Mouse (Mus musculus) myocyte (in vitro differentiated cells): ENCODE data around the gene D17H6S53E. TPM values are rescaled to one million over a fixed set of nuclear protein-coding genes. Genes with fewer than 3 reads are reported as not detected.
"Not testable (repeated sequence)": the region's sequence is repeated elsewhere in the genome, so short reads cannot be mapped to it uniquely, and the experiment has no call there.

Experiments used
- H3K27me3 ChIP-seq: one replicate; pipeline ENCODE4 v1.6.1; 2011; ENCODE audit not compliant: control insufficient read depth, insufficient read depth, insufficient read length
- H3K36me3 ChIP-seq: one replicate; pipeline ENCODE4 v1.6.1; 2011; ENCODE audit not compliant: control insufficient read depth, insufficient read depth
- H3K4me2 ChIP-seq: one replicate; pipeline ENCODE4 v1.6.1; 2011; ENCODE audit warnings: low read depth, control low read depth
- H3K4me3 ChIP-seq: one replicate; pipeline ENCODE4 v1.5.1; 2011; ENCODE audit warnings: mild to moderate bottlenecking, control low read depth, moderate library complexity
- H3K79me2 ChIP-seq: one replicate; pipeline ENCODE4 v1.6.1; 2011; ENCODE audit not compliant: control insufficient read depth, insufficient read depth
- H3ac ChIP-seq: one replicate; pipeline ENCODE4 v1.6.1; 2011; ENCODE audit not compliant: control insufficient read depth, insufficient read length
- CEBPB ChIP-seq: IDR thresholded peaks from 2 replicates; pipeline ENCODE4 v1.6.1; 2011; ENCODE audit warnings: mild to moderate bottlenecking, moderate library complexity; ENCODE audit not compliant: poor library complexity, insufficient read depth, severe bottlenecking
- E2F4 ChIP-seq: IDR thresholded peaks from one replicate; pipeline ENCODE4 v1.6.1; 2011; ENCODE audit warnings: mild to moderate bottlenecking, control low read depth, moderate library complexity; ENCODE audit not compliant: insufficient read depth
- MAX ChIP-seq: IDR thresholded peaks from one replicate; pipeline ENCODE4 v1.6.1; 2011; ENCODE audit warnings: low read depth, mild to moderate bottlenecking, control low read depth
- MYOD1 ChIP-seq, 3 experiments: IDR thresholded peaks; one replicate each; pipeline ENCODE4 v1.6.1; 2011; ENCODE audit warnings: control low read depth in 2 of 3, low read depth in 2 of 3, mild to moderate bottlenecking in 2 of 3, moderate library complexity in 1 of 3; ENCODE audit not compliant: insufficient read length in 2 of 3, control insufficient read depth in 1 of 3
- MYOG ChIP-seq, 3 experiments: IDR thresholded peaks; one replicate each; pipeline ENCODE4 v1.6.1; 2011; ENCODE audit warnings: control low read depth in 2 of 3, low read depth in 2 of 3, mild to moderate bottlenecking in 2 of 3; ENCODE audit not compliant: insufficient read length in 2 of 3, control insufficient read depth in 1 of 3, insufficient read depth in 1 of 3
- POLR2A ChIP-seq: IDR thresholded peaks from one replicate; pipeline ENCODE4 v1.6.1; 2011; ENCODE audit warnings: low read depth, mild to moderate bottlenecking, control low read depth, moderate library complexity; ENCODE audit not compliant: insufficient read length
- POLR2AphosphoS2 ChIP-seq: IDR thresholded peaks from one replicate; pipeline ENCODE4 v1.6.1; 2011; ENCODE audit warnings: low read depth, control low read depth; ENCODE audit not compliant: insufficient read length
- REST ChIP-seq: IDR thresholded peaks from one replicate; pipeline ENCODE4 v1.6.1; 2011; ENCODE audit warnings: mild to moderate bottlenecking, control low read depth, moderate library complexity; ENCODE audit not compliant: insufficient read depth, insufficient read length
- SRF ChIP-seq: IDR thresholded peaks from one replicate; pipeline ENCODE4 v1.6.1; 2011; ENCODE audit warnings: low read depth; ENCODE audit not compliant: control insufficient read depth, insufficient read length
- TCF12 ChIP-seq: IDR thresholded peaks from one replicate; pipeline ENCODE4 v1.6.1; 2011; ENCODE audit warnings: mild to moderate bottlenecking, control low read depth; ENCODE audit not compliant: poor library complexity, insufficient read depth, severe bottlenecking
- TCF3 ChIP-seq: IDR thresholded peaks from one replicate; pipeline ENCODE4 v1.6.1; 2011; ENCODE audit warnings: low read depth, control low read depth; ENCODE audit not compliant: insufficient read length
- USF1 ChIP-seq: IDR thresholded peaks from one replicate; pipeline ENCODE4 v1.6.1; 2011; ENCODE audit warnings: low read depth, mild to moderate bottlenecking, control low read depth, moderate library complexity
- polyA plus RNA-seq: library from polyadenylated mRNA; unstranded; fragments of >200 nt; fragmentation: generic; extraction: Trizol; gene quantifications from one replicate; pipeline ENCODE4 v1.2.1, GENCODE M21; 2012; ENCODE audit warnings: missing spikeins

D17H6S53E gene
- polyA plus RNA-seq, 1 experiment = 12.8 TPM

DNA sequence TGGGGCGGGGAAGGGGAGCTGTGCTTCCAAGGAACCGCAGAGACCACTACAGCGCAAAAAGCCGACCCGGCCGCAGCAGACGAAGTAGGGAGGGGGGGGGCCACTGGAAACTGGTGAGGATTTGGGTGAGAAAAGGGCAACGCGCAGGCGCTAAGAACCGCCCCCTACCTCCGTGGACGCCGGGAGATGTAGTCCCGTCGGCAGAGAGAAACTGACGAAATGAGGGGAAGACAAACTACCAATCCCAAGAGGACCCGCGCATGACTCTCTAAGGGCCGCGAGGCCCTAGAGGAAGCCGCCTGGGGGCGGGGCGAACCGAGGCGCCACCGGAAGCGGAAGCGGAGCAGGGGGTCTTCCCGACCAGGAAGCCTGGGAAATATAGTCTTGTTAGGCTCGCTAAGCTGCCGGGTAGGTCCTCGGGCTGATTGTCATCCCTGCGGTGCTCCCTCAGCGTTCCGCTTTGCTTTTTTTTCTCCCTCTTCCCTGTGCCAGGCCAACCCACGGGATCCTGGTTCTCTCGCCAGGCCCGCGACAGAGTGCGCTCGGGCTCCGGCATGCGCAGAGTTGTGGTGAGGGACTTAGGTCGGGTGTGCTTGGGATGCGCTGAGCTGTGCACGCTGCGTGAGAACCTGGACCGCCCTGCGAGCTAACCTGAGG lies 4.9 kb upstream of the D17H6S53E start, which contains the start of gene Gpank1:
Gene Gpank1 (plus strand): TSS at position 313 of the 657 bp plus-strand sequence.
- Histone ChIP-seq H3K4me3 (peak within 1 kb of the TSS; percentile 97), H3K36me3 (peaks cover 7% of the 10 kb centered on the region), H3K79me2 (peaks cover 30% of the 10 kb centered on the region), H3K27me3 (no peaks in the 10 kb centered on the region), H3ac (peak within 1 kb of the TSS; percentile 66), H3K4me2 (peak within 1 kb of the TSS; percentile 97)
- TF ChIP-seq CEBPB (no peak), POLR2A (peak; percentile 51), E2F4 (no peak), POLR2AphosphoS2 (peak; percentile 41), MYOD1 (IDR thresholded peaks at IDR 0.05; ENCODE audit: control insufficient read depth in 1 of 3, insufficient read length in 2 of 3, low read depth in 2 of 3) (no peak), MAX (no peak), SRF (peak; percentile 38), MYOG (IDR thresholded peaks at IDR 0.05; ENCODE audit: control insufficient read depth in 1 of 3, insufficient read depth in 1 of 3, insufficient read length in 2 of 3, low read depth in 2 of 3) (no peak), TCF3 (no peak)

DNA sequence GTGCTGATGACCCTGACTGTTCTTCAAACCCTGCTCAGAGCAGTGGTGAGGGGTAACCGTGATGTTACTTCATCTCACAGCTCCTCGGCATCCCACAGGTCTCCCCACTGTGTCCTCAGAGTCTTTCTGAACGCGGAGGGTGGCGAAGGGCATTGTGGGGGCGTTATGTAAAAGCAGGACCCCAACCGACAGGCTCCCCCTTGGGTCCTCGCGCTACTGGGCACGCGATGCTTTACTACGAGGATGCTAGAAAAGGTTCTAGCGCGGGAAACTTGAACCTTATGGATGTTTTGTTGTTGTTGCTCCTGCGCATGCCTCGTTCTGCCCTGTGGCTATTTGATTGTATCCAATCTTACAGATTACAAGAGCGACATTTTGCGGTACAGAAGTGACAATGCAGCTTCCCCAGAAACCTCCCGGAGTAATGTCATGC lies 4.3 kb upstream of the D17H6S53E start, which contains the start of gene Csnk2b:
Gene Csnk2b (minus strand): TSS at position 183 of the 433 bp plus-strand sequence.
- TF ChIP-seq E2F4 (peak; percentile 74), MYOG (IDR thresholded peaks at IDR 0.05; ENCODE audit: control insufficient read depth in 1 of 3, insufficient read depth in 1 of 3, insufficient read length in 2 of 3, low read depth in 2 of 3) (no peak), TCF3 (no peak)
- H3K79me2 ChIP-seq = peaks cover 36% of the 10 kb centered on the region
- H3K36me3 ChIP-seq = peaks cover 7% of the 10 kb centered on the region
- no peaks in the 10 kb centered on the region for H3K27me3 ChIP-seq
- peak within 1 kb of the TSS; percentile 97 for H3K4me3 ChIP-seq
- peak within 1 kb of the TSS; percentile 66 for H3ac ChIP-seq
- H3K4me2 ChIP-seq = peak within 1 kb of the TSS; percentile 97

DNA sequence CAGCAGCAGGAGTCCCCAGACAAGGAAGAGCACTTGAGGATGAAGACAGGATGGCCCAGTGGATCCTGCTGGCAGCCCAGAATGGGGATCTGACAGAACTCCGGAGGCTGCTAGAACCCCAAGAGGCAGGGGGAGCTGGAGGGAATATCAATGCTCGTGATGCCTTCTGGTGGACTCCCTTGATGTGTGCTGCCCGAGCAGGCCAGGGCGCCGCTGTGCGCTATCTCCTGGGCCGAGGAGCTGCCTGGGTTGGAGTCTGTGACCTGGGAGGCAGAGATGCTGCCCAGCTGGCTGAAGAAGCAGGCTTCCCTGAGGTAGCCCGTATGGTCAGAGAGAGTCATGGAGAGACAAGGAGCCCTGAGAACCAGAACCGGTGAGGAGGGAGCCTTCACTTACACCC lies 2.9 kb upstream of the D17H6S53E start:
- H3ac ChIP-seq, H3K4me3 ChIP-seq, H3K27me3 ChIP-seq, H3K4me2 ChIP-seq, H3K36me3 ChIP-seq: not testable (repeated sequence)
- peaks cover 50% of the 10 kb centered on the region for H3K79me2 ChIP-seq

DNA sequence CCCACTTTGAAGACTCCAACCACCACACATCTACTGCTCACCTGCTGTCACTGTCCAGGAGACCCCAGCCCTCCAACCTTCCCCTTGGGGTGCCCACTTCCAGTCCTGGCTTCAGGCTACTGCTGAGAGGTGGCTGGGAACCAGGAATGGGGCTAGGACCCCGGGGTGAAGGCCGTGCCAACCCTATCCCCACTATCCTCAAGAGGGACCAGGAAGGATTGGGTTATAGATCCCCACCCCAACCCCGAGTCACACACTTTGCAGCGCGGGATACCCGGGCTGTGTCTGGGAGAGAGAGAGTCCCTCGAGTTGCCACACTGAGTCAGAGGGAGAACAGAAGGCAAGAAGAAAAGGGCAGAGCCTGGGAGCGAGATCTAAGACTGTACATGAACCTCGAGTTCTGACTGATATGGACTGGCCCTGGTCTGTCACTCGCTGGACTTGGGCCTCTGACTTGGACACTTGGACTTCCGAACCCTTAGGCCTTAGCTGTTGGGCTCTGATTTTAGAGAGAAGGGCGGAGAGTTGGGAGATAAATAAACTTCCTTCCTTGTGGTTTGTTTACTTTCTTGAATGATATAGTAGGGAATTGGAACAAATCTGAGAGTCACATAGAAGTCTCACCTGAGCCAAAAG lies 1.8 kb upstream of the D17H6S53E start:
- not testable (repeated sequence) for H3ac ChIP-seq, H3K4me2 ChIP-seq, H3K36me3 ChIP-seq, H3K27me3 ChIP-seq, H3K4me3 ChIP-seq
- H3K79me2 ChIP-seq = peaks cover 52% of the 10 kb centered on the region

DNA sequence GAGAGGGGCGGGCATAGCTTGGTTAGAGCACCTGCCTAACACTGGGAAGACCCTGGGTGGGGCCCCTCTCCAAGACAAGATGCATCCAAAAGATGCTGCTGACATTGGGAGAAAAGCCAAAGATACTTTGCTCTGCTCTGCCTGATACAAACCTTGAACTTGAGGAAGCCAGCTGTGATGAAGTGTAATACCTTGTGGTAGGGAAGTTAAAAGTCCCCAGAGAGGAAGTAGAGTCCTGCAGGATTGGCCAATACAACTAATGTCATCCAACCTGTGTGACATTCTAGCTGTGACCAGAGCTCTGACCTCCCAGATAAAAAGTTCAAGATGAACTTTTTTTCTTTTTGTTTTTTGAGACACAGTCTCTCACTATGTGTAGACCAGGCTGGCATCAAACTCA lies 1.1 kb upstream of the D17H6S53E start:
- Histone ChIP-seq H3K27me3 (no peaks in the 10 kb centered on the region), H3K4me3 (no peak overlapping the region), H3K79me2 (peaks cover 45% of the 10 kb centered on the region), H3ac (no peak overlapping the region), H3K36me3 (no peaks in the 10 kb centered on the region), H3K4me2 (peak overlapping the region; percentile 78)
- TF ChIP-seq MYOD1 (IDR thresholded peaks at IDR 0.05; ENCODE audit: control insufficient read depth in 1 of 3, insufficient read length in 2 of 3, low read depth in 2 of 3) = no peak
- no peak for TF ChIP-seq MAX
- TF ChIP-seq TCF3 = no peak
- no peak for TF ChIP-seq MYOG (IDR thresholded peaks at IDR 0.05; ENCODE audit: control insufficient read depth in 1 of 3, insufficient read depth in 1 of 3, insufficient read length in 2 of 3, low read depth in 2 of 3)
- TF ChIP-seq USF1 = no peak
- no peak for TF ChIP-seq E2F4
- no peak for TF ChIP-seq POLR2A
- TF ChIP-seq REST = no peak
- no peak for TF ChIP-seq SRF
- TF ChIP-seq CEBPB = no peak
- no peak for TF ChIP-seq TCF12
- no peak for TF ChIP-seq POLR2AphosphoS2
